Mouse (Mus musculus) erythroblast, embryonic 14.5 days (primary cell): ENCODE results near the gene Kti12. TPM values are rescaled to one million over a fixed set of nuclear protein-coding genes. Genes with fewer than 3 reads are reported as not detected.

Source experiments
- H3K27me3 ChIP-seq: 2 replicates; pipeline ENCODE4 v1.6.1; 2012; ENCODE audit warnings: inconsistent platforms; ENCODE audit not compliant: control insufficient read depth
- H3K36me3 ChIP-seq: 2 replicates; pipeline ENCODE4 v1.6.1; 2012; ENCODE audit warnings: mild to moderate bottlenecking, inconsistent platforms; ENCODE audit not compliant: control insufficient read depth
- H3K4me1 ChIP-seq: 2 replicates; pipeline ENCODE4 v1.6.1; 2012; ENCODE audit warnings: inconsistent platforms; ENCODE audit not compliant: control insufficient read depth
- H3K4me3 ChIP-seq: replicated peaks from 2 replicates; pipeline ENCODE3; 2012; ENCODE audit warnings: moderate library complexity, mild to moderate bottlenecking, inconsistent platforms
- H3K9me3 ChIP-seq: 2 replicates; pipeline ENCODE4 v1.6.1; 2012; ENCODE audit warnings: low read length, inconsistent platforms, mixed read lengths; ENCODE audit not compliant: control insufficient read depth
- GATA1 ChIP-seq: IDR thresholded peaks from 2 replicates; pipeline ENCODE4 v1.6.1; 2012; ENCODE audit warnings: low read length, inconsistent platforms, mixed read lengths
- TAL1 ChIP-seq: IDR thresholded peaks from 3 replicates; pipeline ENCODE4 v1.6.1; 2012; ENCODE audit warnings: low read length, inconsistent platforms, mixed read lengths
- polyA plus RNA-seq: library from polyadenylated mRNA; stranded (reverse); fragments of >175 nt; gene quantifications from 2 replicates; pipeline ENCODE4 v1.2.3, GENCODE M21; 2012

The Kti12 gene
- polyA plus RNA-seq, 1 experiment: 3.6 TPM

DNA sequence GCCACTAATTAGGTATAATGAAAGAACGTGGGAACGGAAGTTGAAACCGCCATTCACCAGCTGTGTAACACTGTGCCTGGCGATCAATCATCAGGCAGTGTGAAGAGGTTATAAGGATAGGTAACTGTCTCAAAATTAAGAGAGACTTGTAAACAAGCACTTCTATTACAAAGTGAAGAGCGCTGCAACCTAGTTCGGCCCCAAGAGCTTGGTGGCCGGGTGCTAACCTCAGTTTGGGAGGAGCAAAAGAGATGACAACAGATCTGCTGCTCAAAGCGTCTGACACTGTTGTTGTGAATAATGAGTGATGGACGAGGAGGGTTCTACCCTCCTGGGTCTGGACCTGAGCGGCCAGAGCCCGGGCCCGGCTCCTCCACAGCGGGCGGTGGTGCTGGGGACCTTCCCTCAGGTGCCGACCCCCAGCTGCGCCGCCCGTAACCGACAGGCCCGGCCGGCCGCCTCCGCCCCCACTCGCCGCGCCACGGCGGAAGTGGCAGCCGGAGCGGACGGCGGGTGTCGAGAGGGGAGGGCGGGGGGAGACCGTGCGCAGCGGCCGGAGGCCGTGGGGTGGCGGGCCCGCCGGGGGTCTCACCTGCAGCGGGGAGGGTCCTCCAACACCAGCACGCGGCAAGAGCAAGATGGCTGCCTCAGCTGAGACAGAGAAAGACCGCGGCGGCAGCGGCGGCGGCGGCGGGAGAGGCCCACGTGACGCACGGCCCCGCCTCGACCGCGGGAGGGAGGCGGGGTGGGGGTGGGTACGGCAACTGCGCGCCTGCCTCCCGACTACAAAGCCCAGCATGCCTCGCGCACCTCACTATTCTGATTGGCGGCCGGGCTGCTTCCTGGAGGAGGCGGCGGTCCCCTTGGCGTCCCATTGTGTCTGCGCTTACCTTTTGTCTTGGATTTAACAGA lies 14.4 kb upstream of the Kti12 start, which contains the start of gene Btf3l4:
Gene Btf3l4, minus strand, starts transcription at position 699 of the 912 bp plus-strand sequence.
- Histone ChIP-seq H3K4me1 (peaks cover 36% of the 10 kb centered on the region), H3K9me3 (no peaks in the 10 kb centered on the region), H3K36me3 (peaks cover 23% of the 10 kb centered on the region), H3K4me3 (peak within 1 kb of the TSS; percentile 98), H3K27me3 (no peaks in the 10 kb centered on the region)
- no peak for TF ChIP-seq TAL1
- TF ChIP-seq GATA1: no peak

DNA sequence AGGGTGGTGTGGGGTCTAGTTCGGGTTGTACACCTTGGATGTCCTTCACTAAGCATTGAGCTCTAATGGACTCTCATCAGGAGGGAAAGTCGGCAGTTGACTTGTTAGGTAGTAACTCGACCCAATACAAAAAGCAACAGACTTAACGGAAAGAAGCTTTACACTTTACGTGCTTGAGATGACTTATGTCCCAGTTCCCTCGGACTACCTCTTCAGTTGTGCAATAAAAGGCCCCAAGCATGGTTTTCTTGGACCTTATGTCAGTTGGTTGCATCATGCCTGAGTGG lies 13.8 kb upstream of the Kti12 start:
- H3K27me3 ChIP-seq: no peaks in the 10 kb centered on the region
- peaks cover 36% of the 10 kb centered on the region for H3K4me1 ChIP-seq
- TF ChIP-seq GATA1 (no peak), TAL1 (no peak)
- peak overlapping the region; percentile 98 for H3K4me3 ChIP-seq
- H3K9me3 ChIP-seq: no peaks in the 10 kb centered on the region
- peaks cover 17% of the 10 kb centered on the region for H3K36me3 ChIP-seq

DNA sequence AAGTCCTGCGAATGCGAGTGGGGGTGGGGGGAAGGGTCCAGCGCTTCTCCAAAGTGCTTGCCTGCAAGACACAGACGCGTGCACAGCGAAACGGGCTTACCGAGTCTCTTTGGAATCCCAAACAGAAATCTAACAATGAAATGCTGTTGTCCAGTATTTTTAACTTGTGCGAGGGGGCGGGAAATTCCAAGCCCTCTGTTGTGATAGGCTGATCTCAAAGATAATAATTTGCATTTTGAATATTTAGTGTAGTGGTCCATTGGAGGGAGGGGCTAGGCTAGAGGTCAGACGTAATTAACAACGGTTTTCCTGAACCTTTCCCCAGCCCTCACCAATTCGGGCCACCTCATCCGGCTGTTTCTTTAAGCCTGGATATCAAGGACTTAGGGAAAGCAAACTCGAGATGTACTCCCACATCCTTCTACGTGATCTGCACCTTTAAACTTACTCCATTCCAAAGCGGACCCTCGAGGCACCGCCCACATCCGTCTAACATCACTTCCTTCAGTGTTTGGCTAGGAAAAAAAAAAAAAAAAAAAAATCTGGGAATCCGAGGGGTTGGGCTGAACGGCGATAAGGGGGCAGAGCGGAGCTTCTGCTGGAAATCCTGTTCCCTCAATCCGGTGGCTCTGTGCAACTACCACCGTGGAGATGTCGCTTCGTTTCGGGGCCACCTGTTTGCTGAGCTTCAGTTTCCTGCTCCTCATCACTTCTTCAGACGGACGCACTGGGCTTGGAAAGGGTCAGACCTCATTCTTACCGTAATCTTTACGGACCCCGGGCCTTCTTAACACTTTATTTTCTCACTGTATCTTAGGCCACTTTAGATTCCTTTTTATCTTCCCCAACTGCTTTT lies 13.2 kb upstream of the Kti12 start, which contains the start of gene Txndc12:
Gene Txndc12, plus strand, starts transcription at position 487 of the 856 bp plus-strand sequence.
- Histone ChIP-seq H3K27me3 (no peaks in the 10 kb centered on the region), H3K9me3 (no peaks in the 10 kb centered on the region), H3K4me3 (peak within 1 kb of the TSS; percentile 98), H3K4me1 (peaks cover 36% of the 10 kb centered on the region), H3K36me3 (peaks cover 13% of the 10 kb centered on the region)
- TF ChIP-seq GATA1: 0 out of 2 replicates have a peak, but pooled peaks have one; percentile 11
- no peak for TF ChIP-seq TAL1

DNA sequence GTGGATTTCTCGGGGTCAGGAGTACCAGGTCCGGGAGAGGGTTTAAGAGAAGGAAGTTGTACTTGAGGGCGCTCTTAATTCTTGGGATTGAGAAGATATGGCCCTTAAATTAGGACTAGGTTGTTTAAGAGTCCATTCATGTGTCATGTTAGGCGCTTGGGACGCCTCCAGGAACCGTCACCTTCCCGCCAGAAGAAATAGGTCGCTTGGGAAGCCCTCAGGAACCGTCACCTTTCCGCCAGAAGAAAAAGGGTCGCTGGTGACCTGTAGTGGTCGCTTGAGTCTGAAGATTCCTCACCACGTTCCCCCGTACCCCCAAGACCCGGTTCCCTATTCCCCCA lies 12.6 kb upstream of the Kti12 start:
- Histone ChIP-seq H3K4me1 (peaks cover 36% of the 10 kb centered on the region), H3K4me3 (peak overlapping the region; percentile 98), H3K27me3 (no peaks in the 10 kb centered on the region), H3K36me3 (peaks cover 8% of the 10 kb centered on the region), H3K9me3 (no peaks in the 10 kb centered on the region)
- TF ChIP-seq TAL1: no peak
- TF ChIP-seq GATA1: no peak

DNA sequence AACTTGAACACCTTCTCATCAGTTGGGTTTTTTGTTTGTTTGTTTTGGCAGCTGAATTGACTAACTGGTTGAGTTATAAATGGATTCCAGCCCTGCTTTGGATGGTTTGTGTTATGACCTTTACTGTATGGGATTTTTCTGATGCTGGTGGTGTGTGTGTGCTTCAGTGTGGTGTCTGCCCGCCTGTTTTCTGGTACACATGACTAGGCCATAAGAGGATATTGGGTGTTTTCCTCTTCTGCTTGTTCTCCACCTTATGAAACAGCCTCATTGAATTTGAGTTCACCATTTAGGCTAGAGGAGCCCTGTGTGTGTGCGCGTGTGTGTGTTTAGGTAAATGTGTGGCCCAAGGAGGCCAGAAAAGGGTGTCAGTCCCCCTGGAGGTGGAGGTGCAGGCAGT lies 12.1 kb upstream of the Kti12 start:
- peak overlapping the region; percentile 98 for H3K4me3 ChIP-seq
- H3K9me3 ChIP-seq: no peaks in the 10 kb centered on the region
- H3K4me1 ChIP-seq: peaks cover 36% of the 10 kb centered on the region
- TF ChIP-seq TAL1: no peak
- TF ChIP-seq GATA1: no peak
- H3K36me3 ChIP-seq: peaks cover 3% of the 10 kb centered on the region
- no peaks in the 10 kb centered on the region for H3K27me3 ChIP-seq

DNA sequence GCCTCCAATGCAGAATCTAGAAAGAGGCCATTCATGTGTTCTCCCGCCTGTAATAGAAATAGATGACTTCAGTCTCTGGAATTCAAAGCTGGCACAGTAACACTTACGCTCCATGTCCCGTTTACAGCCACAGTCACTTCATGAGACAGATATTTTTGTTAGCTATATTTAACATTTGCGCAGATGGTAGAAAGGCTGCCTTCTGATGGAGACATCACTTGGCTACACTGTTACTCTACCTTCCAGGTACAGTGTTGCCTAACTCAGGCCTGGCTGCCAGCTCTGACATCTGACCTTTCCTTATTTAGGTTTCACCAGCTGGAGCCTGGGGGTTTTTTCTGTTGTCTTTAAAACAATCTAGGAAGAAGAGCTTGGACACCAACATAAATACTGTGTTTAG lies 9.6 kb upstream of the Kti12 start:
- no peak for TF ChIP-seq TAL1
- TF ChIP-seq GATA1: no peak
- Histone ChIP-seq H3K36me3 (no peaks in the 10 kb centered on the region), H3K4me3 (no peak overlapping the region)

DNA sequence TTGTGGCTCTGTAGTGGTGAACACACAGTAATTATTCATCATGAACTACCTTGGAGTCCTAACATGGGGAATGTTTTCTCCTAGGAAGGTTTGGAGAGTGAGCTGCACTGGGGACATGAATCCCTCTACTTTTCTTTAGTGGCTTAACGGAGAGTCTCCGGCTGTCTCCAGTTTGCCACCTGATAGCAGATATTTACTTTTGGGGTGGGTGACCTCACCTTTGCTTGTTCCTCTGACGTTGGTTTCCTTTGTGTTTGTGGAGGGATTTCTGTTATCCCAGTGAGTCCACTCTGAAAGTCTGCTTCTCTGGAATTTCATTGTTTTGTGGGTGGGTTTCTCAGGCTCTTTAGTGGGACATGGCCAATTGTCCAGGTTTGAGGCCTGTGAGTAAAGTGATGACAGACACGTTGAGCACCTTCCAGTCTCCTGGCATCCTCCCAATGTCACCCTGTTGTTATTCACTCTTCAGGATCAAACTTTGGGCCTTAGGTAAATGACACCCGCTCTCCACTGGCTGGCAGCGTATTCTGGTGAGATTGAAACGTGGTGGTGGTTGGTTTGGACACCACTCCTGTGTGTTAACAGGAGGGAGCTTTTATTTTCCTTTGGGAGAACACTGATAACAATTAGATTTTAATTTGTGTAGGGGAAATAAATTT lies 5.5 kb upstream of the Kti12 start:
- TF ChIP-seq TAL1 (no peak), GATA1 (no peak)
- Histone ChIP-seq H3K4me1 (peaks cover 9% of the 10 kb centered on the region), H3K9me3 (no peaks in the 10 kb centered on the region), H3K4me3 (no peak overlapping the region), H3K27me3 (no peaks in the 10 kb centered on the region), H3K36me3 (no peaks in the 10 kb centered on the region)

More for the DNA sequence above, 9.6 kb upstream of the Kti12 start:
- H3K27me3 ChIP-seq: no peaks in the 10 kb centered on the region
- H3K9me3 ChIP-seq: no peaks in the 10 kb centered on the region
- peaks cover 22% of the 10 kb centered on the region for H3K4me1 ChIP-seq

DNA sequence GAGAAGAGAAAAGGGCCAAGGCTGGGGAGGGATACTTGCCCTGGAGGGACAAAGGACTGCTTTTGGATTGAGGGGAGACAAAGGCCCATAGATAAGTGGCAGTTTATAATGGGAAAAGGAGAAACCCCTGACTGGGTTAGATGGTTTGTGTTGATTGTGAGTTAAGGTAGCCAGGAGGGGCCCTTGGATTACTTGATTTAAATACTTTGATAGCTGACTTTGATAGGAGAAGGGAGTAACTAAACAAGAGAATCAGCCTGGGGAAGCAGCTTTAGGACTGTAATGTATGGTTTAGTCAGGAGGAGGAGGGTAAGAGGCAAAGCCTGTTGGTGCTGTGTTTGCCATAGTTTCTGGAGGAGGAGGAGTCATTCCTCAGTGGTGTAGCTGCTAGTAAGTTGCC lies 4.2 kb upstream of the Kti12 start:
- Histone ChIP-seq H3K4me3 (no peak overlapping the region), H3K4me1 (peaks cover 17% of the 10 kb centered on the region), H3K36me3 (no peaks in the 10 kb centered on the region), H3K27me3 (no peaks in the 10 kb centered on the region), H3K9me3 (no peaks in the 10 kb centered on the region)
- TF ChIP-seq GATA1 (no peak), TAL1 (no peak)
